Mouse (Mus musculus): ENCODE results near the gene Phlda1. TPM values are rescaled to one million over a fixed set of nuclear protein-coding genes. Genes with fewer than 3 reads are reported as not detected.

Gene Phlda1
- total and polyA plus RNA-seq, 3 experiments: 13.4 to 16.8 (median 16.2) TPM

DNA sequence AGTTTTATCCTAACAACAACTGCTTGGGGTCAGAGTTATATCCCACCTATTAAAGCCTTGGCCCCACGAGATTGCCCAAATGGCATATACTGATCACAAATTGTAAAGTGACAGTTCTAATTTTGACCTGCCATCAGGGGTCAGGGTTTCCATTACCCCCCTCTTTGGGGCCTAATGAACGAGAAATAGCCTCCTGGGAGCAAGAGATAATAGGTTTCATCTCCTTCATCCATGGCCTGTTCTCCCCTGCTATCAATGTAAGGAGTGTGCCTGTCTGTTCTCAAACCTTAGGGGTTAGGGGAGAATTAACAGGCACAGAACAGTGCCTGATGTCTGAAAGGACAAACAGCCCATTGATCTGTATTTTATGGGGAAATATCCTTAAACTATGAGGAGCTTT lies 40.7 kb upstream of the Phlda1 start:
- Histone ChIP-seq H3K4me1 (ENCODE audit: control insufficient read depth, insufficient read depth, low read length) (no peaks in the 10 kb centered on the region), H3K9ac (ENCODE audit: low read depth, low read length) (no peak overlapping the region), H3K27ac (no peak overlapping the region), H3K36me3 (ENCODE audit: control insufficient read depth, insufficient read depth, low read length) (no peaks in the 10 kb centered on the region), H3K27me3 (ENCODE audit: control insufficient read depth, insufficient read depth, low read length) (no peaks in the 10 kb centered on the region), H3K79me2 (replicated peaks; ENCODE audit: control insufficient read depth, insufficient read depth, low read length) (no peaks in the 10 kb centered on the region), H3K4me3 (no peak overlapping the region)
- WGBS: 60% methylated on average over 2 of the region's 2 CpGs
- intact Hi-C loops (cut with DNase I): no loop called here
- no peak for DNase-seq
- TF ChIP-seq CTCF (IDR thresholded peaks at IDR 0.05): no peak
- TF ChIP-seq POLR2A (IDR thresholded peaks at IDR 0.05; ENCODE audit: insufficient read depth, low read depth, low read length): no peak
- TF ChIP-seq EP300 (IDR thresholded peaks at IDR 0.05; ENCODE audit: insufficient read depth, low read depth, low read length): no peak

DNA sequence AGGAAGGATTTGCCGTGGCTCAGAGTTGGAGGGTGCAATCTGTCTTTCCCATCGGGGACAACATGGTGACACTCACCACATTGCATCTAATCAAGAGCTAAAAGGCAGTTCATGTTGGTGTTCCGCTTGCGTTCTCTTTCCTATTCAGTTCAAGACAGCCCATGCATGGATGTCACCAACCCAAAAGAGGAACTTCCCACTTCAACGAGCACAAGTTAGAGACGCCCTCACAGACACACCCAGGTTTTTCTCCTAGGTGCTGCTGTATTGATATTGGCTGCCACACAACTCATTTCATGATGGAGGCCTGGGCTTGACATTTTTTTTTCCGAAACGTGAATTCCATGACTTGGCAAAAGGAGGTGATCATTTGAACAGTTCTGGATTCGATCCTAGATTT lies 34.9 kb upstream of the Phlda1 start:
- no peaks in the 10 kb centered on the region; the same call in 1 of the 2 replicates for H3K4me1 ChIP-seq (ENCODE audit: control insufficient read depth, insufficient read depth, low read length)
- no peaks in the 10 kb centered on the region for H3K27me3 ChIP-seq (ENCODE audit: control insufficient read depth, insufficient read depth, low read length)
- H3K4me3 ChIP-seq: no peak overlapping the region
- H3K79me2 ChIP-seq (replicated peaks; ENCODE audit: control insufficient read depth, insufficient read depth, low read length): peaks cover 3% of the 10 kb centered on the region; the same call in 1 of the 2 replicates
- DNase-seq: peak in 1 of 2 experiments; percentile 17
- intact Hi-C loops (cut with DNase I): loop anchor here (5.0 kb wide), 1 partner anchor 174 kb away; the partner anchor contains the start of gene Bbs10
- H3K36me3 ChIP-seq (ENCODE audit: control insufficient read depth, insufficient read depth, low read length): no peaks in the 10 kb centered on the region
- H3K9ac ChIP-seq (ENCODE audit: low read depth, low read length): no peak overlapping the region
- TF ChIP-seq CTCF (IDR thresholded peaks at IDR 0.05): no peak
- TF ChIP-seq EP300 (IDR thresholded peaks at IDR 0.05; ENCODE audit: insufficient read depth, low read depth, low read length): no peak
- no peak overlapping the region for H3K27ac ChIP-seq
- 78% methylated on average over 9 of the region's 9 CpGs for WGBS

DNA sequence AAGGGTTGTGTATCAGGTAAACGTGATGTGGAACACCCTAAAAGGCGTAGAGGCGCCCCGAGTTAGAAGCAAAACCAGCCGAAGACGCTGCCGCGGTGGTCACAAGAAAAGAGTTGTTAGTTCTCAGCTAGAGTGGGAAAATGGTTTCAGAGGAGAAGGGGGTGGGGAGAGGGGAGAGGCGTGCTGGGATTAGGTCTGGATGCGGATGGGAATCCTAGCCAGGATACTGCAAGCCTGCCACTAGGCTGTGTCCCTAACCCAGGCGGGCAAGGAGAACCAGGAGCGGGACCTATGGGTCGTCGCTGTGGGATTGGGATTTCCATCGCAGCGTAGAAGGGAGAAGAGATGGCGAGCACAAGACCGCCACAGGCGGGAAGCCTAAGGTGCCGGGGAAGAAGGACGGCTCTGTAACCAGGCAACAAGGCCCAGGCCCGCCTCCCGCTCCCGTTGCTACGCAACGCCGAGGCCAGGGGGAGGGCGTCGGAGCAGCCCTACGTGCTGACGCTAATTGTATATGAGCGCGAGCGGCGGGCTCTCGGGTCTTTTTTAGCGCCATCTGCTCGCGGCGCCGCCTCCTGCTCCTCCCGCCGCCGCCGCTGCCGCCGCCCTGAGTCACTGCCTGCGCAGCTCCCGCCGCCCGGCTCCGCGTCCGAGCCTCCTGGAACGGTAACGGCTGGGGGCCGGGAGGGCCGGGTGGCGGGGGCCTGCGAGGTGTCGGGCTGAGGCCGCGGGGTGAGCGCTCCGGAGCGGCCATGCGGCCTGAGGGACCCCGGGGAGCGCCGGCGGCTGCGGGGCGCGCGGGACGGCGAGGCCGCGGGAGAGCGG lies 33.2 kb upstream of the Phlda1 start, which contains the start of gene Nap1l1:
TSS of gene Nap1l1 (plus strand) at position 538 of the 825 bp plus-strand sequence.
- H3K4me3 ChIP-seq: peak within 1 kb of the TSS; percentile 72
- no peak for TF ChIP-seq EP300 (IDR thresholded peaks at IDR 0.05; ENCODE audit: insufficient read depth, low read depth, low read length)
- TF ChIP-seq POLR2A (IDR thresholded peaks at IDR 0.05; ENCODE audit: insufficient read depth, low read depth, low read length): peak; percentile 73
- TF ChIP-seq CTCF (IDR thresholded peaks at IDR 0.05): peak; percentile 30
- no peaks in the 10 kb centered on the region for H3K36me3 ChIP-seq (ENCODE audit: control insufficient read depth, insufficient read depth, low read length)
- H3K27me3 ChIP-seq (ENCODE audit: control insufficient read depth, insufficient read depth, low read length): no peaks in the 10 kb centered on the region
- H3K4me1 ChIP-seq (ENCODE audit: control insufficient read depth, insufficient read depth, low read length): no peaks in the 10 kb centered on the region; the same call in 1 of the 2 replicates
- peak within 1 kb of the TSS; percentile 82 for H3K27ac ChIP-seq
- WGBS: 3% methylated on average over 71 of the region's 80 CpGs
- intact Hi-C loops (cut with DNase I): loop anchor here (5.0 kb wide), 1 partner anchor 176 kb away; the partner anchor contains the start of gene Bbs10
- H3K9ac ChIP-seq (ENCODE audit: low read depth, low read length): peak within 1 kb of the TSS; percentile 88
- DNase-seq: peak; percentile 98 to 99
- peaks cover 8% of the 10 kb centered on the region; the same call in 1 of the 2 replicates for H3K79me2 ChIP-seq (replicated peaks; ENCODE audit: control insufficient read depth, insufficient read depth, low read length)

DNA sequence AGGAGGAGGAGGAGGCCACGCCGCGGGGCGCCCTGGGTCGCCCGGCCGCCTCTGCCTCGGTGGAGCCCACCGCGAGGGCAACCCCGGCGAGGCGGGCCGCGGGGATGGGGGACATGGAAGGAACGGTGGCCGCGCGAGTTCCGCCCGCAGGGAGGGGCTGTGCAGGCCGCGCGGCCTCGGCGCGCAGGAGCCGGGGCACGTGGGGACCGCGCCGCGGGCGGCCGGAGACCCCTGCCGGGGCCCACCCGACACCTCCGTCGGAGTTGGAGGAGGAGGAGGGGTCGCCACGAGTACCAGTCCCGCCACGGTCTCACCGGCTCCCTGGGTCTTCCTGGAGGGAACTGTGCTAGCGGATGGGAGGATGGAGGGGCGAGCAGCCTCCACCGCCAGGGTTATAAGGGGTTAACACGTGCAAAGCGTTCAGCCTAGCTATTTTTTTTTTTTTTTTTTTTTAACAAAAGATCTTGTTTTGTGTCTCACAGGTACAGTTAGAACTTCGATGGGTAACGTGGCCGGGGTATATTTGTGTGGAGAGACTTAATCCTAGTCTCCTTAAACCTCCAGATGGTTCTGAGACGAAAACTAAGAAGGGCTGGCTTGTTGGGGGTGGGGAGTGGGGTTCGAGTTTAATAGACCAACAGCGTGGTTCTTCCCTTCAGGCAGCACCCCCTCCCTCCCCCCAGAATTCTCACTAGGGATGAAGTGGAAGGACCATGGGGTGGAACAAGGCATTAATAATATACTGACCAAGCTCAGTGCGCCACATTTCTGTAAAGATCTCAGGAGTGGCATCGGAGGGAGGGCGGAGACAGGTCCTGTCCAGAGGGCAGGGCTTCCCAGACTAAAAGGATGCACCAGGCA lies 32.3 kb upstream of the Phlda1 start:
- Histone ChIP-seq H3K4me3 (peak overlapping the region; percentile 72), H3K27ac (peak overlapping the region; percentile 82), H3K9ac (ENCODE audit: low read depth, low read length) (peak overlapping the region; percentile 88), H3K36me3 (ENCODE audit: control insufficient read depth, insufficient read depth, low read length) (no peaks in the 10 kb centered on the region), H3K4me1 (ENCODE audit: control insufficient read depth, insufficient read depth, low read length) (no peaks in the 10 kb centered on the region; the same call in 1 of the 2 replicates), H3K79me2 (replicated peaks; ENCODE audit: control insufficient read depth, insufficient read depth, low read length) (peaks cover 8% of the 10 kb centered on the region; the same call in 1 of the 2 replicates), H3K27me3 (ENCODE audit: control insufficient read depth, insufficient read depth, low read length) (no peaks in the 10 kb centered on the region)
- peak in 1 of 2 experiments; percentile 22 for DNase-seq
- TF ChIP-seq POLR2A (IDR thresholded peaks at IDR 0.05; ENCODE audit: insufficient read depth, low read depth, low read length) (no peak), CTCF (IDR thresholded peaks at IDR 0.05) (no peak), EP300 (IDR thresholded peaks at IDR 0.05; ENCODE audit: insufficient read depth, low read depth, low read length) (no peak)
- intact Hi-C loops (cut with DNase I): loop anchor here (5.0 kb wide), 1 partner anchor 176 kb away; the partner anchor contains the start of gene Bbs10
- 1% methylated on average over 58 of the region's 58 CpGs for WGBS

DNA sequence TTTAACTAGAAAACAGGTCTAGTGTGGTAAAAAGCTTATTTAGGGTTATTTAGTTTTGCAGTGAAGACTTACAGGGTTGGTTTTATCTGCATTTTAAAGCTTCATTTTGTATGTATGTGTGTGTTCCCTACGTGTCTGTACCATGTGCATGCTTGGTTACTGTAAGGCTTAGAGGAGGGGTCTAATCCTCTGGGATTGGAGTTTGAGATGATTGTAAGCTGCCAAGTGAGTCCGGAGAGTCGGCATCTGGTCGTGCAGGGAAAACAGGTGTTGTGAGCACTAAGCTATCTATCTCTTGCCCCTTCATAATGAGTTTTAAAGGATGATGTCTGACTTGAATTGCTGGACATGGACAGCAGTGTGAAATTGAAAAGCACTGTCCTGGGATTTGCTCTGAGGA lies 29.8 kb upstream of the Phlda1 start:
- Histone ChIP-seq H3K4me3 (no peak overlapping the region), H3K36me3 (ENCODE audit: control insufficient read depth, insufficient read depth, low read length) (no peaks in the 10 kb centered on the region), H3K9ac (ENCODE audit: low read depth, low read length) (no peak overlapping the region), H3K79me2 (replicated peaks; ENCODE audit: control insufficient read depth, insufficient read depth, low read length) (peaks cover 10% of the 10 kb centered on the region), H3K27ac (no peak overlapping the region), H3K27me3 (ENCODE audit: control insufficient read depth, insufficient read depth, low read length) (no peaks in the 10 kb centered on the region), H3K4me1 (ENCODE audit: control insufficient read depth, insufficient read depth, low read length) (no peaks in the 10 kb centered on the region; the same call in none of the 2 replicates)
- WGBS: 72% methylated on average over 4 of the region's 4 CpGs
- DNase-seq: no peak
- intact Hi-C loops (cut with DNase I): no loop called here
- no peak for TF ChIP-seq EP300 (IDR thresholded peaks at IDR 0.05; ENCODE audit: insufficient read depth, low read depth, low read length)
- no peak for TF ChIP-seq POLR2A (IDR thresholded peaks at IDR 0.05; ENCODE audit: insufficient read depth, low read depth, low read length)
- TF ChIP-seq CTCF (IDR thresholded peaks at IDR 0.05): no peak

All from heart, adult 2 months (tissue).